Mouse (Mus musculus) forebrain, postnatal 0 days (tissue): ENCODE data around the gene Gsn. TPM values are rescaled to one million over a fixed set of nuclear protein-coding genes. Genes with fewer than 3 reads are reported as not detected.
A peak's percentile ranks its signal among the peaks of the same experiment; 100 is the strongest.

Experiments used
- ATAC-seq: fragments of 200-750 bp; cut with Nextera tagmentation; 2 replicates; pipeline ENCODE4 v1.8.0; 2017; ENCODE audit warnings: mild to moderate bottlenecking, moderate library complexity
- DNase-seq: peaks from one replicate; pipeline ENCODE4 v3.0.0-alpha.2; 2015
- H3K27ac ChIP-seq: fragments of 300-500 bp; sonication (generic); 2 replicates; pipeline ENCODE4 v1.5.1; 2014; ENCODE audit warnings: low read depth, mild to moderate bottlenecking, antibody characterized with exemption, low read length, moderate library complexity, mixed read lengths
- H3K27me3 ChIP-seq: fragments of 300-500 bp; sonication (generic); 2 replicates; pipeline ENCODE4 v1.6.1; 2014; ENCODE audit warnings: mild to moderate bottlenecking, low read length, mixed read lengths; ENCODE audit not compliant: insufficient read depth
- H3K36me3 ChIP-seq: fragments of 300-500 bp; sonication (generic); 2 replicates; pipeline ENCODE4 v1.6.1; 2014; ENCODE audit warnings: mild to moderate bottlenecking, moderate library complexity; ENCODE audit not compliant: insufficient read depth
- H3K4me1 ChIP-seq: fragments of 300-500 bp; sonication (generic); 2 replicates; pipeline ENCODE4 v1.6.1; 2014; ENCODE audit warnings: antibody characterized with exemption; ENCODE audit not compliant: insufficient read depth
- H3K4me2 ChIP-seq: fragments of 300-500 bp; sonication (generic); 2 replicates; pipeline ENCODE4 v1.6.1; 2014; ENCODE audit warnings: low read depth, mild to moderate bottlenecking, moderate library complexity
- H3K4me3 ChIP-seq: fragments of 300-500 bp; sonication (generic); 2 replicates; pipeline ENCODE4 v1.5.1; 2014; ENCODE audit warnings: low read depth, low read length, mixed read lengths
- H3K9ac ChIP-seq: fragments of 300-500 bp; sonication (generic); 2 replicates; pipeline ENCODE4 v1.6.1; 2014; ENCODE audit warnings: mild to moderate bottlenecking
- H3K9me3 ChIP-seq: fragments of 300-500 bp; sonication (generic); 2 replicates; pipeline ENCODE4 v1.6.1; 2016; ENCODE audit warnings: low read length
- CTCF ChIP-seq: sonication (generic); IDR thresholded peaks from 2 replicates; pipeline ENCODE4 v1.5.1; 2016; ENCODE audit warnings: antibody characterized with exemption, control low read depth, low read depth
- WGBS: fragments of 180-500 bp; shearing (Covaris S2); extraction: QIAGEN DNeasy Blood & Tissue Kit; methylation state at CpG from one replicate; pipeline ENCODE4 v1.1.7; 2014; 5-methylcytosine and 5-hydroxymethylcytosine counted together
- polyA plus RNA-seq: library from polyadenylated mRNA; unstranded; fragments of >200 nt; fragmentation: Nextera tagmentation; extraction: Ambion mirVana; gene quantifications from 2 replicates; pipeline ENCODE4 v1.2.1, GENCODE M21; 2015
- total RNA-seq: library from RNA; depleted of rRNA; stranded (reverse); fragments of >200 nt; gene quantifications from 2 replicates; pipeline ENCODE4 v1.2.3, GENCODE M21; 2014

Gsn gene
- total and polyA plus RNA-seq, 2 experiments from 2014 or later: 24.3 to 30.3 TPM

DNA sequence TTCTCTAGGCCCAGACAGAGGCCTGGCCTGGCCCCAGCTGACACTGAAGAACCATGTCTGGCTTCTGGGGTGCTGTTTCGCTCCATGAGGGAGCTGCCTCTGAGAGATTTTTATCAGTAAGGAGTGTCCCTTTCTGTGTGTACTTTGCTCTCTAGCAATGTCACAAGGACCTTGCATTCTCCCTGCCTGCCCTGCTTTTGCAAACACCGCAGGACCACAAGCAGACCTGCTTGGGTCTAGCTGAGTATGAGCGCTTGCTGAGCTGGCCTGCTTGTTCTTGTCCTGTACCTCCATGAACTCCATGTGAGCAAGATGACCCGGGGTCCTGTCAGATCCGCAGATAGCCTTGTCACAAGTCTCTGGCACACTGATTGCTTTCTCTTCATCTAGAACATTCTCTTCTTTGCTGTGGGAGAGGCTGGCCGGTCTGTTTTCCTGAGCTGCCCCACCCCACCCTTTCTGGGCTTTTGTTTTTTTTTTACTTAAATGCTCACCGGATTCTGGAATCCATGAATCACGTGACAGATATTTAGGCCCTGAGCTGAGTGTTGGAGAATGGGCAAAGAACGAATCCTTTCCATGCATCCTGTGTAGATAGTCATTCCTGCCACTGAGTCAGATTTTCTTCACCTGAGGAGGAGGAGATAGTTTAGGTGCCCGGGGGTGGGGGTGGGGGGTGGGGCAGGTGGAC, 11.8 kb downstream of the Gsn start:
- H3K36me3 ChIP-seq: no peaks in the 10 kb centered on the region
- H3K4me3 ChIP-seq: no peak overlapping the region
- no peak overlapping the region for H3K4me2 ChIP-seq
- no peak overlapping the region for H3K9ac ChIP-seq
- TF ChIP-seq CTCF: no peak
- 80% methylated on average over 10 of the region's 10 CpGs for WGBS
- no peak for DNase-seq
- no peak overlapping the region for H3K27ac ChIP-seq
- ATAC-seq: no peak
- no peaks in the 10 kb centered on the region for H3K27me3 ChIP-seq
- H3K9me3 ChIP-seq: no peaks in the 10 kb centered on the region
- no peaks in the 10 kb centered on the region for H3K4me1 ChIP-seq

DNA sequence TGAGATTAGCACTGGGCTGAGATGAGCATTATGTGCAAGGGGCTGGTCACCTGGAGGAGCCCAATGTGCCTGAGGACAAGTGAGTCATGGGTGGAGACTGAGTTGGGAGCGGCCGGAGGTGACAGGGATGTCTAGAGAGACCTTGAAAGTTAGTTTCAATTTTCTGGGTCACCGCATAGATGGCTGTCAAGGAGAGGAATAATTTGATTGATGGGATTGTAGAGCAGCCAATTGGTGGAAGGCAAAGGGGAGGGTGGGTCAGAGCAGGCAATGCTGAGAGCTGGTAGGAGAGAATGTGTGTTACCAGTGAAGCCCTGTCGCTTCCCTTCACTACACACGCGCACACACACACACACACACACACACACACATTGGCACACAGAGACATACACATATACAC, 13.0 kb downstream of the Gsn start:
- Histone ChIP-seq H3K9me3 (no peaks in the 10 kb centered on the region), H3K9ac (no peak overlapping the region), H3K4me3 (no peak overlapping the region), H3K4me2 (no peak overlapping the region), H3K27ac (no peak overlapping the region), H3K27me3 (no peaks in the 10 kb centered on the region), H3K4me1 (no peaks in the 10 kb centered on the region), H3K36me3 (no peaks in the 10 kb centered on the region)
- ATAC-seq (no peak), DNase-seq (no peak)
- no peak for TF ChIP-seq CTCF
- WGBS: 93% methylated on average over 6 of the region's 6 CpGs

DNA sequence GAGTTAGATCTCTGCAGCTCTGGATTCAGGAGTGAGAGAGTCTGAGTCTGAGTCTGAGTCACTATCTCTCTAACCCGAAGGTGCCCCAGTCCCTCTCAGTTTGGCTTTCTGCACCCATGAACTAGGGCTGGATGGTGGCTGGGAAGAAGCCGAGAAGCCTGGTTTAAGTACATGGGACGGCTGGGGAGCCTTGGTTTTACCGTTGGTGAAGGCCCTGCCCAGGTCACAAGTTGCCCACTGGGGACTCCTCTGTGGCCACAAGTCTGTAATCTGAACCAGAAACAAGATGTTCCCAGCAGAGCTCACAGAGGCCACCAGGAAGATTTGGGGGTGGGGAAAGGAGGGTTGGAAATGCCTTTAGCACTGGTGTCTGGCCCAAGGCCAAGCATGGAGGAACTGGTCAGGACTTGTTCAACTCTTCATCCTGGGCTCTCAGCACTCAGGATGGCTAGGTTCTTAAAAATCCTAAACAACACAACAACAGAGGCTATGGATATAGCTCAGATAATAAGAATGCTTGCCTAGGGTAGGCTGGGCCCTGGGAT, 13.6 kb downstream of the Gsn start:
- no peak overlapping the region for H3K9ac ChIP-seq
- no peaks in the 10 kb centered on the region for H3K9me3 ChIP-seq
- H3K4me3 ChIP-seq: no peak overlapping the region
- no peak for TF ChIP-seq CTCF
- H3K4me2 ChIP-seq: no peak overlapping the region
- DNase-seq (no peak), ATAC-seq (no peak)
- no peaks in the 10 kb centered on the region for H3K27me3 ChIP-seq
- H3K4me1 ChIP-seq: no peaks in the 10 kb centered on the region
- WGBS: 83% methylated on average over 4 of the region's 4 CpGs
- H3K27ac ChIP-seq: no peak overlapping the region
- no peaks in the 10 kb centered on the region for H3K36me3 ChIP-seq

DNA sequence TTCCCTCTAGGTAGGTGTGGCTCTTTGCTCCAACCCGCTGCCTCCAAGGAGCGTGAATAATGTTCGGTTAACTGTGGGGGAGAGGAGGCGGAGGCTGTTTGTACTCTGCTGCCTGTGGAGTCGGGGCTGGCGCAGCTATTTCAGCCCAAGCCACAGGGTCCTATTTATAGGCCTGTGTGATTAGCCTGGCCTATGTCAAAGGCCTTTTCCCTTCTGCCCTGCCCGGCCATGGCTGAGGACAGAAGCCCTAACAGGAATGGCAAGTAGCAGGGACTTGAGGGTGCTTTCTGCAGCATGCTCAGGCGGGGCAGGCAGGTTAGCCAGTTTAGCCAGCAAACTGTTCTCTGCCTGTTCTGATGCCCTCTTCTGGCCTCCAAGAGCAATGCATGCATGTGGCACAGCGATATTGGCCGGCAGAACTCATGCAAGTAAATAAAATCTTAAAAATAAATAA, 14.4 kb downstream of the Gsn start:
- Histone ChIP-seq H3K4me1 (no peaks in the 10 kb centered on the region), H3K36me3 (no peaks in the 10 kb centered on the region), H3K27me3 (no peaks in the 10 kb centered on the region), H3K4me2 (no peak overlapping the region), H3K9me3 (no peaks in the 10 kb centered on the region), H3K9ac (no peak overlapping the region), H3K4me3 (no peak overlapping the region), H3K27ac (no peak overlapping the region)
- DNase-seq (peak; percentile 68), ATAC-seq (no peak)
- WGBS: 14% methylated on average over 10 of the region's 10 CpGs
- peak; percentile 77 for TF ChIP-seq CTCF

DNA sequence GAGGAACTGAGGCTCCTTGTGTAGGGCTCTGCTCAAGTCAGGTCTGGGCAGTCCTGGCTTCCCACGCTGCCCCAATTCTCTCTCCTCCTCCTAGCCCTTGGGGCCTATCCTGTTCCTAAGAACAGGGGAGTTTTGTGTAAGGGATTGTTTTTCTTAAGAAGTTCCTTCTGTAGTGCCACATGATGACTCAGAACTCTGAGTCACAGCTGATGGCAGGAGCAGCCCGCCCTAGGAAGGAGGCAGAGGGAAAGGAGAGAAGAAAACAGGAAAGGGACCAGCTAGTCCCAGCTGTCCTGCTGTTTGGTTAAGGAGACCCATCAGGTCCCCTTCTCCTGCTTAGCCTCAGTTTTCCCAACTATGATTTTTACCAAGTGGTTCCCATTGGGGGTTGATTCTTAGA, 15.6 kb downstream of the Gsn start:
- H3K27me3 ChIP-seq: no peaks in the 10 kb centered on the region
- no peak for TF ChIP-seq CTCF
- H3K4me3 ChIP-seq: no peak overlapping the region
- DNase-seq (no peak), ATAC-seq (no peak)
- H3K9ac ChIP-seq: no peak overlapping the region
- no peak overlapping the region for H3K4me2 ChIP-seq
- no peaks in the 10 kb centered on the region for H3K36me3 ChIP-seq
- no peak overlapping the region for H3K27ac ChIP-seq
- no peaks in the 10 kb centered on the region for H3K9me3 ChIP-seq
- no peaks in the 10 kb centered on the region for H3K4me1 ChIP-seq
- 64% methylated on average over 2 of the region's 2 CpGs for WGBS

DNA sequence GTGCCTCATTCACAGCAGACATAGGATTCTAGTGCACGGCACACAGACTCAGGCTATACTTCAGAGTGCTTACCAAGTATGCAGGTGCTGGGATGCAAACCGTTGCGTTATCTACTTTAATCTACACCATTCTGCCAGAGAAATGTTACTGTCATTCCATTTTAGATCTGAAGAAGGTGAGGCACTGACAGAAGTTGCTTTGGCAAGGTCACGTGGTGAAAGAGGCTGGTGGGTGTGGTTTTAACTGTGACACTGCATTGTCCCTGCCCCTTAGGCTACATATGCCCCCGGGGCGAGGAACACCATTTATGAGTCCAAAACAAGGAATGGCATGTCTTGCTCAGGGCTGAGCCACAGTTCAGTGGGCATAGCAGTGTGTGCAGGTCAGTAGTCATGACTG, 16.7 kb downstream of the Gsn start:
- WGBS: 88% methylated on average over 6 of the region's 6 CpGs
- Histone ChIP-seq H3K4me1 (no peaks in the 10 kb centered on the region), H3K4me3 (no peak overlapping the region), H3K27me3 (no peaks in the 10 kb centered on the region), H3K9me3 (no peaks in the 10 kb centered on the region), H3K4me2 (no peak overlapping the region), H3K27ac (no peak overlapping the region), H3K36me3 (no peaks in the 10 kb centered on the region), H3K9ac (no peak overlapping the region)
- no peak for DNase-seq
- TF ChIP-seq CTCF: no peak
- ATAC-seq: no peak

DNA sequence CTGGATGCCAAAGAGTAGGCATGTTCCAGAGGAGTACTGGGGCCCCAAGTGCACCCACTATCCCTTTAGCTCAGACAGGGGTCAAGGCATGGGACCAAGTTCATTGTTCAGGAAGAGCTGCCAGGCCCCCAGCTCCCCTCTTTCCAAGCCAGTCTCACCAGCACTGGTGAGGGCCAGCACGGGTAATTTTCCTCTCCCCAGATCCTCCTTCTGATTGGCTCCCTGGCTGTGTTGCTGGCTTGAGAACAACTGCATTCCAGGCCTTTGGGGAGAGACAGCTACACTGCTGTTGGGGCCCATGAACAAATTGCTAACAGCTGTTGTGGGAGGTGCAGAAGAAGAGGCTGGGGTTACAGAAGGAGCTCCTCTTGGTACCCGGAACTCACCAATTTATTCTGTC, 17.4 kb downstream of the Gsn start:
- Histone ChIP-seq H3K9me3 (no peaks in the 10 kb centered on the region), H3K27me3 (no peaks in the 10 kb centered on the region), H3K9ac (no peak overlapping the region), H3K36me3 (no peaks in the 10 kb centered on the region), H3K4me1 (no peaks in the 10 kb centered on the region), H3K27ac (no peak overlapping the region), H3K4me3 (no peak overlapping the region), H3K4me2 (no peak overlapping the region)
- DNase-seq: no peak
- ATAC-seq: peak; percentile 25
- WGBS: 35% methylated on average over 2 of the region's 2 CpGs
- TF ChIP-seq CTCF: no peak
